Mouse (Mus musculus) forebrain, embryonic 16.5 days (tissue): Measurements from ENCODE around the gene Faim2. TPM values are rescaled to one million over a fixed set of nuclear protein-coding genes. Genes with fewer than 3 reads are reported as not detected.
A peak's percentile ranks its signal among the peaks of the same experiment; 100 is the strongest.

Source experiments
- ATAC-seq: fragments of 200-750 bp; cut with Nextera tagmentation; 2 replicates; pipeline ENCODE4 v1.8.0; 2017; ENCODE audit warnings: mild to moderate bottlenecking, moderate library complexity
- H3K27ac ChIP-seq: fragments of 300-500 bp; sonication (generic); 2 replicates; pipeline ENCODE4 v1.5.1; 2014; ENCODE audit warnings: low read length, control low read depth
- H3K27me3 ChIP-seq: fragments of 300-500 bp; sonication (generic); replicated peaks from 2 replicates; pipeline ENCODE4 v1.6.1; 2014; ENCODE audit warnings: low read length; ENCODE audit not compliant: control insufficient read depth, insufficient read depth
- H3K36me3 ChIP-seq: fragments of 300-500 bp; sonication (generic); 2 replicates; pipeline ENCODE4 v1.6.1; 2014; ENCODE audit not compliant: control insufficient read depth, insufficient read depth
- H3K4me1 ChIP-seq: fragments of 300-500 bp; sonication (generic); replicated peaks from 2 replicates; pipeline ENCODE4 v1.6.1; 2014; ENCODE audit warnings: low read length; ENCODE audit not compliant: control insufficient read depth, insufficient read depth
- H3K4me2 ChIP-seq: fragments of 300-500 bp; sonication (generic); 2 replicates; pipeline ENCODE4 v1.6.1; 2014; ENCODE audit warnings: mild to moderate bottlenecking, low read length, control low read depth
- H3K4me3 ChIP-seq: fragments of 300-500 bp; sonication (generic); replicated peaks from 2 replicates; pipeline ENCODE4 v1.5.1; 2014; ENCODE audit warnings: mild to moderate bottlenecking, low read length, control low read depth
- H3K9ac ChIP-seq: fragments of 300-500 bp; sonication (generic); replicated peaks from 2 replicates; pipeline ENCODE4 v1.6.1; 2014; ENCODE audit warnings: low read depth, low read length, control low read depth
- H3K9me3 ChIP-seq: fragments of 300-500 bp; sonication (generic); 2 replicates; pipeline ENCODE4 v1.6.1; 2016; ENCODE audit warnings: low read length; ENCODE audit not compliant: control insufficient read depth
- WGBS: fragments of 180-500 bp; shearing (Covaris S2); extraction: QIAGEN DNeasy Blood & Tissue Kit; methylation state at CpG from one replicate; pipeline ENCODE4 v1.1.7; 2014; 5-methylcytosine and 5-hydroxymethylcytosine counted together
- polyA plus RNA-seq: library from polyadenylated mRNA; unstranded; fragments of >200 nt; fragmentation: Nextera tagmentation; extraction: Ambion mirVana; gene quantifications from 2 replicates; pipeline ENCODE4 v1.2.1, GENCODE M21; 2015

Faim2 gene
- polyA plus RNA-seq, 1 experiment from 2014 or later, result 29.8 TPM

- Histone ChIP-seq H3K4me1 (peaks cover 22% of the 10 kb centered on the region), H3K4me3 (no peak overlapping the region), H3K36me3 (no peaks in the 10 kb centered on the region), H3K9ac (no peak overlapping the region), H3K4me2 (no peak overlapping the region), H3K9me3 (no peaks in the 10 kb centered on the region), H3K27me3 (0 out of 2 replicates have a peak, but pooled peaks cover 3% of the 10 kb centered on the region), H3K27ac (no peak overlapping the region)
- no peak for ATAC-seq
- WGBS, result 64% methylated on average over 5 of the region's 5 CpGs
Observed at GRCm38 (mm10) chr15:99500320-99500719, 27.6 kb downstream of the Faim2 start.

DNA sequence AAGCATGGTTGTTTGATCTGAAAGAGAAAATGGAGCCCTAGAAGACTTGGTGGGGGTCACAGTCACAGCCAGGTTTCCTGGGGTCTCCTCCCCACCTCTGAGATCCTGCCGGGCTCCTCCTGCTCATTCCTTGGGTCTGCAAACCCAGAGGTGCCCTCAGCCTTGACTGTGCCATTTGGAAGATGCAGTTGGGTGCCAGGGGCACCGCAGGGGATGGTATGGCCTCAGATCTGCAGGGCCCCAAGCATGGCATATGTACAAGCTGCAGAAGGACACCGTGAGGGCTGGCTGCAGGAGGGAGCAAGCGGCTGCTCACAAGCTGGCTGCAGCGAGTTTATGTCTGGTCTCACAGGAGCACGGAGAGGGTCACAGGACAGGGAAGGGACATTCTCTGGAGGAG lies 28.2 kb downstream of the Faim2 start:
- no peak for ATAC-seq
- Histone ChIP-seq H3K4me2 (no peak overlapping the region), H3K27me3 (0 out of 2 replicates have a peak, but pooled peaks cover 3% of the 10 kb centered on the region), H3K9me3 (no peaks in the 10 kb centered on the region), H3K9ac (no peak overlapping the region), H3K4me3 (no peak overlapping the region), H3K4me1 (peaks cover 22% of the 10 kb centered on the region), H3K27ac (no peak overlapping the region), H3K36me3 (no peaks in the 10 kb centered on the region)
- WGBS, result 66% methylated on average over 6 of the region's 6 CpGs

GRCm38 (mm10) chr15:99498781-99499180 lies 29.2 kb downstream of the Faim2 start:
- H3K9ac ChIP-seq, result no peak overlapping the region
- H3K36me3 ChIP-seq, result no peaks in the 10 kb centered on the region
- H3K4me1 ChIP-seq, result peaks cover 22% of the 10 kb centered on the region
- no peak for ATAC-seq
- 87% methylated on average over 4 of the region's 4 CpGs for WGBS
- H3K9me3 ChIP-seq, result no peaks in the 10 kb centered on the region
- H3K27me3 ChIP-seq, result 0 out of 2 replicates have a peak, but pooled peaks cover 3% of the 10 kb centered on the region
- no peak overlapping the region for H3K4me2 ChIP-seq
- H3K4me3 ChIP-seq, result no peak overlapping the region
- no peak overlapping the region for H3K27ac ChIP-seq

- Histone ChIP-seq H3K27me3 (0 out of 2 replicates have a peak, but pooled peaks cover 3% of the 10 kb centered on the region), H3K4me2 (no peak overlapping the region), H3K36me3 (no peaks in the 10 kb centered on the region), H3K9me3 (no peaks in the 10 kb centered on the region), H3K4me3 (no peak overlapping the region), H3K9ac (no peak overlapping the region), H3K4me1 (peaks cover 22% of the 10 kb centered on the region), H3K27ac (no peak overlapping the region)
- WGBS, result 80% methylated on average over 4 of the region's 4 CpGs
- ATAC-seq, result no peak
Observed at GRCm38 (mm10) chr15:99498356-99498755, 29.6 kb downstream of the Faim2 start.

- 47% methylated on average over 12 of the region's 12 CpGs for WGBS
- Histone ChIP-seq H3K36me3 (no peaks in the 10 kb centered on the region), H3K9me3 (no peaks in the 10 kb centered on the region), H3K27ac (no peak overlapping the region), H3K27me3 (0 out of 2 replicates have a peak, but pooled peaks cover 3% of the 10 kb centered on the region), H3K4me3 (no peak overlapping the region), H3K4me1 (peaks cover 22% of the 10 kb centered on the region), H3K4me2 (no peak overlapping the region), H3K9ac (peak overlapping the region; percentile 29; the same call in 1 of the 2 replicates)
- peak; percentile 22; the same call in 1 of the 2 replicates for ATAC-seq
Observed at GRCm38 (mm10) chr15:99497527-99498242, 30.3 kb downstream of the Faim2 start.

- H3K4me1 ChIP-seq, result peaks cover 16% of the 10 kb centered on the region
- H3K27ac ChIP-seq, result no peak overlapping the region
- WGBS, result 12% methylated on average over 4 of the region's 4 CpGs
- no peak overlapping the region for H3K4me3 ChIP-seq
- no peaks in the 10 kb centered on the region for H3K36me3 ChIP-seq
- no peaks in the 10 kb centered on the region for H3K9me3 ChIP-seq
- peak; percentile 73 for ATAC-seq
- peak overlapping the region; percentile 29; the same call in 1 of the 2 replicates for H3K9ac ChIP-seq
- 0 out of 2 replicates have a peak, but pooled peaks cover 3% of the 10 kb centered on the region for H3K27me3 ChIP-seq
- H3K4me2 ChIP-seq, result no peak overlapping the region
Observed at GRCm38 (mm10) chr15:99497061-99497460, 30.9 kb downstream of the Faim2 start.

- Histone ChIP-seq H3K4me1 (no peaks in the 10 kb centered on the region), H3K27ac (no peak overlapping the region), H3K36me3 (no peaks in the 10 kb centered on the region), H3K27me3 (no peaks in the 10 kb centered on the region), H3K9me3 (no peaks in the 10 kb centered on the region), H3K4me3 (no peak overlapping the region), H3K9ac (no peak overlapping the region), H3K4me2 (no peak overlapping the region)
- WGBS, result 75% methylated on average over 6 of the region's 6 CpGs
- ATAC-seq, result no peak
Observed at GRCm38 (mm10) chr15:99484745-99485144, 43.2 kb downstream of the Faim2 start.

GRCm38 (mm10) chr15:99475814-99476213 lies 52.2 kb downstream of the Faim2 start:
- no peak overlapping the region for H3K4me2 ChIP-seq
- no peaks in the 10 kb centered on the region for H3K36me3 ChIP-seq
- H3K4me1 ChIP-seq, result peaks cover 10% of the 10 kb centered on the region
- H3K9me3 ChIP-seq, result no peaks in the 10 kb centered on the region
- no peak overlapping the region for H3K27ac ChIP-seq
- no peak overlapping the region for H3K9ac ChIP-seq
- H3K4me3 ChIP-seq, result no peak overlapping the region
- no peaks in the 10 kb centered on the region; the same call in 1 of the 2 replicates for H3K27me3 ChIP-seq
- WGBS, result 74% methylated on average over 1 of the region's 1 CpGs
- no peak for ATAC-seq

DNA sequence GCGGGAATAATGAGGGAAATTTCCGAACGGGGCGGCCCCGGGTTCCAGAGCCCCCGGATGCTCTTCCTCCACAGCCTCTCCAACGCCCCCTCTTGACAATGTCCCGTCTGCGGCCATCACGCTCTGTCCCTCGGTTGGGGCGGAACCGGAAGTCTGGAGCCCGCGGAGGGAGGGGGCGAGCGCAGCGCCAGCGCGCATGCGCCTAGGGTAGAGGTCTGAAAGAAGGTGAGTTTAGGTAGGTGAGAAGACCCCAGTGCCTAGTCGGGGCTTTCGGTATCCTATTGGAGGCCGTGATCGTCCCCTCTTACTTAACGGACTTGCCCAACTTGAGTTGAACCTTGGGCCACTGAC lies 53.4 kb downstream of the Faim2 start, which contains the start of gene Bcdin3d:
Gene Bcdin3d, minus strand, starts transcription at position 155 of the 351 bp plus-strand sequence.
- Histone ChIP-seq H3K27ac (peak within 1 kb of the TSS; percentile 89), H3K9ac (peak within 1 kb of the TSS; percentile 94), H3K4me1 (peaks cover 10% of the 10 kb centered on the region), H3K4me3 (peak within 1 kb of the TSS; percentile 96), H3K27me3 (no peaks in the 10 kb centered on the region; the same call in 1 of the 2 replicates), H3K36me3 (no peaks in the 10 kb centered on the region), H3K4me2 (peak within 1 kb of the TSS; percentile 83), H3K9me3 (no peaks in the 10 kb centered on the region)
- WGBS, result under 1% methylated on average over 26 of the region's 26 CpGs
- peak; percentile 89 for ATAC-seq
